Mouse (Mus musculus) embryonic stem cell, embryonic (primary cell): Measurements from ENCODE around the gene Parpbp.

Experiments
- CTCF ChIA-PET, 4 experiments: fragments of 300-600 bp in 2 of 4; fragments of 350-600 bp in 2 of 4; sonication (Branson Sonifier 250); formaldehyde crosslinking; loops; one replicate each; lab custom pipeline; 2022; ENCODE audit warnings: inconsistent platforms in 2 of 4; lab: Charles Lee
- POLR2A ChIA-PET, 4 experiments: fragments of 300-600 bp in 2 of 4; fragments of 350-600 bp in 2 of 4; sonication (Branson Sonifier 250); formaldehyde crosslinking; loops; one replicate each; lab custom pipeline; 2022; ENCODE audit warnings: antibody characterized with exemption in 4 of 4, inconsistent platforms in 1 of 4; lab: Charles Lee

Parpbp gene

DNA sequence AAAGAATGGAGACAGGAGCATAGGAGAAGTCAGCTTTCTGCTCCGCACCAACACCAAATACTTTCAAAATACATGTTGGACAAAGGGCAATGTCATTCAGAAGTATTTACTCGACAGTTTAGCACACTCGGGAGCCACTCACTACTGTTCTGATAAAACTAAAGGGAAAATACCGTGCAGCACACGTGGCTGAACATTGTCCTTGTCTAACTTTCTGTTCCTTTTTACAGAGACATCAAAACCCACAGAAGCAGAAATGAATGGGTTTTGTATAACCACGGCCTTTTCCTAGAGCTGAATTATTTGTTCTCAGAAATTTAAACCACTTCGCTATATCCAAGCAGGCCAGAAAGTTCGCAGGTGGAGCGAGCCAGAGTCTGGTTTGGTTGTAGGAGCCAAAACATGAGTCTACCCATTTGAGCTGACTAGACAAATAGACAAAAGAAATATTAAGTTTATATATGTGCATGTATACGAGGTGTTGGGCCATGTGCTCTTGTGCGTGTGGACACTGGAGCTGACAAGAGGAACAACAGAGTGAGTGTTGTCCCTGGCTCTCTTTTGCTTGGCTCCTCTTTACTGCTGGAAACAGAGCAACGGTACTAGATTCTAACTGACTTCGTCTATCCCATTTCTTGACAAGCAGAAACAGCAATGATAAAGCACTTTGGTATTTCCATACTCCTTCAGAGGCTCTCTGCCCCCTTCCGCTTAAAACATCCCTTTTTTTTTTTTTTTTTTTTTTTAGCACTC is 92.3 kb downstream of the Parpbp start:
- ChIA-PET POLR2A (no interaction called here), CTCF (no interaction called here)

DNA sequence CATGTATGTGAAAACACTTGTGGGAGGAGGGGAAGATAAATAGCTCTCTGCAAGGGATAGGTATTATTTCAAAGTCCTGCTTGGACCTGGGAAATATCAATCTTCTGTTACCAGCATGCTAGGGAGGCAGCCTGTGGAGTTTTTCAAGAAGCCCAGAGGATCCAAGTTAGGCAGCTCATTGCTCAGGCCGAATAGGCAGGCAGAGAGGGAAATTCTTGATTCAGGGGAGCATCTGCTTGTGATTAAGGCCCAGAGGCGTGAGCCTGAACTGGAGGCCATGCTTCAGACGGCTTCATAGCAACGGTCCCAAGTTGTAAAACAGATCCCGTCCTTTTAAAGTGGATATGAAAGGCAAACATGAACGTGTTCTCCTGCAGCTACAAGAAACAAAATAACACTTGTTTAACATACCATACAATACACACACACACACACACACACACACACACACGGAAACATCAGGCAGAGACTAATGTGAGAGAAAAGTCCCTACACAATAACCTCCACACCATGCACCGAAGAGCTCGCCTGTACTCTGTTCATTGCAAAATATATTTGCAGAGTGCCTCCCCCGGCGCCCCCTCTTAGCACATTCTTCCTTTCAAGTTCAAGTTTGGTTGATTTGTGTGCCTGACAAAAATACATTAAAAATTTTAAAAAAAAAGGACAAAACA is 100.5 kb downstream of the Parpbp start:
- CTCF ChIA-PET, result interaction anchor here in 2 of 4 experiments (0.6 to 0.8 kb wide), 2 partner anchors 121 to 296 kb away, joined by 3 read pairs; no protein-coding TSS in a partner anchor

DNA sequence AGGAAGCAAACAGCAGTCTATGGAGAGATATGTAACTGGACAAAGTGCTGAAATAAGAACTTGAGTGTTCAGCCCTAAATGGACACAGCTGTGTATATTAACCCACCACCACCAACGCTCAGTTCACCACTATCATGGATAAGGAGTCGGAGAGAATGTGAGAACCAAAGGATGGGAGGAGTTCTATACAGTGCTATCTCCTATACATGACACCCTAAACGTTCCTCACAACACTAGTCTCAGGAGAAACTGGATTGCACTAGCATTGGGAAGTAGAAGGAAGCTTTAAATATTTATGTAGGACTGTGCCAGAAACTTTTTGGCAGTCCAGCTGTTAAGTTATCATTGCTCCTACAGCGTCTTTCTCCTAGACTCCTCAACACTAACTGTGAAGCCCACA is 102.4 kb downstream of the Parpbp start:
- ChIA-PET POLR2A (interaction anchor here in 1 of 4 experiments (0.9 kb wide), 1 partner anchor 36 kb away, joined by 3 read pairs; no protein-coding TSS in a partner anchor), CTCF (interaction anchor here in 2 of 4 experiments (0.5 to 1.2 kb wide), 2 partner anchors 72 to 492 kb away, joined by 3 to 4 read pairs; no protein-coding TSS in a partner anchor)

More for the DNA sequence above, 100.5 kb downstream of the Parpbp start:
- POLR2A ChIA-PET, result no interaction called here
